ENCODE assay signal across 17 mouse cellular contexts in genomic region chr3:77369365-77369764, GRCm38 (mm10).
"Had no signal": no experiment of that assay in that cellular context is flagged by ENCODE, and none has a peak within 500 bp of the region (broad histone marks: within the 10 kb centered on the region; RNA-seq: fewer than 3 reads in every experiment).

No protein-coding gene starts in this region.

- H3K4me1 ChIP-seq: midbrain, embryonic 12.5 days; neural tube, embryonic 13.5 days; neural tube, embryonic 15.5 days had no signal

- H3K27me3 ChIP-seq: midbrain, embryonic 12.5 days; neural tube, embryonic 13.5 days; neural tube, embryonic 15.5 days had no signal

- H3K36me3 ChIP-seq: midbrain, embryonic 12.5 days; neural tube, embryonic 13.5 days; neural tube, embryonic 15.5 days had no signal

- DNase-seq: lung, adult 18-20 months; lung, embryonic 14.5 days; lung, postnatal 10 days; lung, postnatal 4 days; retina, postnatal 1 day; right cerebral cortex, adult 18-20 months; right cerebral cortex, postnatal 25 days; right cerebral cortex, postnatal 4 days; spleen, adult 18-20 months; thymus, adult 18-20 months; thymus, postnatal 14 days; thymus, postnatal 36 days had no signal

- H3K4me3 ChIP-seq: midbrain, embryonic 12.5 days; myocyte; neural tube, embryonic 13.5 days; neural tube, embryonic 15.5 days had no signal

- H3K27ac ChIP-seq: liver, embryonic 14.5 days; midbrain, embryonic 12.5 days; neural tube, embryonic 13.5 days; neural tube, embryonic 15.5 days had no signal

- H3K9ac ChIP-seq: liver, embryonic 14.5 days; lung, embryonic 14.5 days; midbrain, embryonic 12.5 days; neural tube, embryonic 13.5 days; neural tube, embryonic 15.5 days had no signal

- H3K9me3 ChIP-seq: midbrain, embryonic 12.5 days; neural tube, embryonic 13.5 days; neural tube, embryonic 15.5 days had no signal

- H3K4me2 ChIP-seq: lung, embryonic 14.5 days; midbrain, embryonic 12.5 days; neural tube, embryonic 13.5 days; neural tube, embryonic 15.5 days had no signal
